Mouse (Mus musculus): ENCODE measurements around the gene Tubb4b. TPM values are rescaled to one million over a fixed set of nuclear protein-coding genes. Genes with fewer than 3 reads are reported as not detected.

Gene Tubb4b
- polyA plus RNA-seq, 1 experiment from 2014 or later, result 298 TPM

GRCm38 (mm10) chr2:25252331-25252730 is 27.8 kb upstream of the Tubb4b start:
- TF ChIP-seq CTCF (IDR thresholded peaks at IDR 0.05), result no peak
- no peak for ATAC-seq

GRCm38 (mm10) chr2:25246183-25247072 is 21.9 kb upstream of the Tubb4b start, which contains the start of gene AL732309.1:
TSS of gene AL732309.1 (minus strand) at chr2:25246863.
- ATAC-seq (no peak), DNase-seq (ENCODE audit: low read depth, low spot score) (no peak)
- ChIA-PET POLR2A (interaction anchor here (0.6 kb wide), 1 partner anchor 14 kb away, joined by 3 read pairs; no protein-coding TSS in a partner anchor), CTCF (interaction anchor here (1.1 to 5.8 kb wide), 3 partner anchors 12 to 33 kb away, joined by 4 to 29 read pairs (median 4); no protein-coding TSS in a partner anchor)
- TF ChIP-seq CTCF (IDR thresholded peaks at IDR 0.05), result no peak
- peaks cover 7% of the 10 kb centered on the region for H3K27me3 ChIP-seq
- in situ Hi-C loops (cut with MboI; ENCODE audit: low pct_unique_long_range_greater_than_20kb), result no loop called here

More at GRCm38 (mm10) chr2:25252331-25252730, 27.8 kb upstream of the Tubb4b start:
- ChIA-PET CTCF (interaction anchor here (7.1 kb wide), 1 partner anchor 24 kb away, joined by 34 read pairs; no protein-coding TSS in a partner anchor), POLR2A (interaction anchor here (1.6 kb wide), 1 partner anchor 16 kb away, joined by 3 read pairs; the partner anchor contains the start of gene Rnf224)
- no peak for DNase-seq (ENCODE audit: low read depth, low spot score)
- no peaks in the 10 kb centered on the region for H3K27me3 ChIP-seq
- in situ Hi-C loops (cut with MboI; ENCODE audit: low pct_unique_long_range_greater_than_20kb), result no loop called here

- in situ Hi-C loops (cut with MboI; ENCODE audit: low pct_unique_long_range_greater_than_20kb), result no loop called here
- POLR2A ChIA-PET, result no interaction called here
- no peak for ATAC-seq
- TF ChIP-seq CTCF (IDR thresholded peaks at IDR 0.05), result no peak
- no peak for DNase-seq (ENCODE audit: low read depth, low spot score)
- CTCF ChIA-PET, result interaction anchor here (1.0 to 5.8 kb wide), 2 partner anchors 15 to 23 kb away, joined by 3 to 29 read pairs; no protein-coding TSS in a partner anchor
- H3K27me3 ChIP-seq, result peaks cover 11% of the 10 kb centered on the region
These were observed 19.6 kb upstream of the Tubb4b start for GRCm38 (mm10) chr2:25244144-25244543.

- POLR2A ChIA-PET, result no interaction called here
- in situ Hi-C loops (cut with MboI; ENCODE audit: low pct_unique_long_range_greater_than_20kb), result no loop called here
- DNase-seq (ENCODE audit: low read depth, low spot score), result no peak
- TF ChIP-seq CTCF (IDR thresholded peaks at IDR 0.05), result no peak
- CTCF ChIA-PET, result interaction anchor here (5.8 kb wide), 1 partner anchor 14 kb away, joined by 29 read pairs; no protein-coding TSS in a partner anchor
- H3K27me3 ChIP-seq, result peaks cover 11% of the 10 kb centered on the region
- ATAC-seq, result no peak
These were observed 18.8 kb upstream of the Tubb4b start for GRCm38 (mm10) chr2:25243342-25243741.

- H3K27me3 ChIP-seq, result peaks cover 18% of the 10 kb centered on the region
- in situ Hi-C loops (cut with MboI; ENCODE audit: low pct_unique_long_range_greater_than_20kb), result no loop called here
- ChIA-PET POLR2A (no interaction called here), CTCF (no interaction called here)
- DNase-seq (ENCODE audit: low read depth, low spot score) (no peak), ATAC-seq (no peak)
- no peak for TF ChIP-seq CTCF (IDR thresholded peaks at IDR 0.05)
These were observed 17.6 kb upstream of the Tubb4b start, which contains the start of the genes Rnf208 and Cysrt1 for GRCm38 (mm10) chr2:25242101-25242506. TSS of gene Rnf208 (plus strand) at chr2:25242255. TSS of gene Cysrt1 (minus strand) at chr2:25242452.

- POLR2A ChIA-PET, result no interaction called here
- H3K27me3 ChIP-seq, result peaks cover 18% of the 10 kb centered on the region
- TF ChIP-seq CTCF (IDR thresholded peaks at IDR 0.05), result no peak
- DNase-seq (ENCODE audit: low read depth, low spot score) (no peak), ATAC-seq (no peak)
- CTCF ChIA-PET, result no interaction called here
- in situ Hi-C loops (cut with MboI; ENCODE audit: low pct_unique_long_range_greater_than_20kb), result no loop called here
These were observed 16.9 kb upstream of the Tubb4b start for GRCm38 (mm10) chr2:25241438-25241775.

GRCm38 (mm10) chr2:25240723-25241437 is 16.4 kb upstream of the Tubb4b start:
- no peak for TF ChIP-seq CTCF (IDR thresholded peaks at IDR 0.05)
- CTCF ChIA-PET, result interaction anchor here (0.9 to 1.3 kb wide), 3 partner anchors 8 to 31 kb away, joined by 3 to 10 read pairs (median 4); partner anchors contain the start of genes Anapc2 and Ssna1
- H3K27me3 ChIP-seq, result peaks cover 22% of the 10 kb centered on the region
- DNase-seq (ENCODE audit: low read depth, low spot score) (no peak), ATAC-seq (no peak)
- in situ Hi-C loops (cut with MboI; ENCODE audit: low pct_unique_long_range_greater_than_20kb), result no loop called here
- POLR2A ChIA-PET, result interaction anchor here (0.7 kb wide), 1 partner anchor 15 kb away, joined by 3 read pairs; no protein-coding TSS in a partner anchor

- DNase-seq (ENCODE audit: low read depth, low spot score), result no peak
- peaks cover 28% of the 10 kb centered on the region for H3K27me3 ChIP-seq
These were observed 15.8 kb upstream of the Tubb4b start for GRCm38 (mm10) chr2:25240310-25240709.

GRCm38 (mm10) chr2:25239766-25240165 is 15.3 kb upstream of the Tubb4b start:
- in situ Hi-C loops (cut with MboI; ENCODE audit: low pct_unique_long_range_greater_than_20kb), result no loop called here
- ChIA-PET CTCF (interaction anchor here (0.9 to 1.3 kb wide), 3 partner anchors 9 to 32 kb away, joined by 3 to 10 read pairs (median 4); partner anchors contain the start of genes Anapc2 and Ssna1), POLR2A (no interaction called here)
- ATAC-seq (no peak), DNase-seq (ENCODE audit: low read depth, low spot score) (no peak)
- peaks cover 34% of the 10 kb centered on the region for H3K27me3 ChIP-seq
- TF ChIP-seq CTCF (IDR thresholded peaks at IDR 0.05), result no peak

More at GRCm38 (mm10) chr2:25240310-25240709, 15.8 kb upstream of the Tubb4b start:
- no peak for ATAC-seq
- CTCF ChIA-PET, result interaction anchor here (0.9 to 1.3 kb wide), 3 partner anchors 9 to 32 kb away, joined by 3 to 10 read pairs (median 4); partner anchors contain the start of genes Anapc2 and Ssna1
- in situ Hi-C loops (cut with MboI; ENCODE audit: low pct_unique_long_range_greater_than_20kb), result no loop called here
- no peak for TF ChIP-seq CTCF (IDR thresholded peaks at IDR 0.05)
- POLR2A ChIA-PET, result interaction anchor here (0.7 kb wide), 1 partner anchor 14 kb away, joined by 3 read pairs; no protein-coding TSS in a partner anchor

- POLR2A ChIA-PET, result no interaction called here
- TF ChIP-seq CTCF (IDR thresholded peaks at IDR 0.05), result no peak
- ATAC-seq, result no peak
- in situ Hi-C loops (cut with MboI; ENCODE audit: low pct_unique_long_range_greater_than_20kb), result no loop called here
- DNase-seq (ENCODE audit: low read depth, low spot score), result no peak
- peaks cover 48% of the 10 kb centered on the region for H3K27me3 ChIP-seq
- CTCF ChIA-PET, result interaction anchor here (2.0 kb wide), 1 partner anchor 9 kb away, joined by 12 read pairs; no protein-coding TSS in a partner anchor
These were observed 13.6 kb upstream of the Tubb4b start for GRCm38 (mm10) chr2:25238106-25238505.
